Mouse (Mus musculus) 416B (cell line): ENCODE measurements around the gene Ccdc77.

ENCODE experiments used
- DNase-seq: peaks from one replicate; pipeline ENCODE4 v3.0.0; 2011; ENCODE audit warnings: low read depth

Ccdc77 gene

DNA sequence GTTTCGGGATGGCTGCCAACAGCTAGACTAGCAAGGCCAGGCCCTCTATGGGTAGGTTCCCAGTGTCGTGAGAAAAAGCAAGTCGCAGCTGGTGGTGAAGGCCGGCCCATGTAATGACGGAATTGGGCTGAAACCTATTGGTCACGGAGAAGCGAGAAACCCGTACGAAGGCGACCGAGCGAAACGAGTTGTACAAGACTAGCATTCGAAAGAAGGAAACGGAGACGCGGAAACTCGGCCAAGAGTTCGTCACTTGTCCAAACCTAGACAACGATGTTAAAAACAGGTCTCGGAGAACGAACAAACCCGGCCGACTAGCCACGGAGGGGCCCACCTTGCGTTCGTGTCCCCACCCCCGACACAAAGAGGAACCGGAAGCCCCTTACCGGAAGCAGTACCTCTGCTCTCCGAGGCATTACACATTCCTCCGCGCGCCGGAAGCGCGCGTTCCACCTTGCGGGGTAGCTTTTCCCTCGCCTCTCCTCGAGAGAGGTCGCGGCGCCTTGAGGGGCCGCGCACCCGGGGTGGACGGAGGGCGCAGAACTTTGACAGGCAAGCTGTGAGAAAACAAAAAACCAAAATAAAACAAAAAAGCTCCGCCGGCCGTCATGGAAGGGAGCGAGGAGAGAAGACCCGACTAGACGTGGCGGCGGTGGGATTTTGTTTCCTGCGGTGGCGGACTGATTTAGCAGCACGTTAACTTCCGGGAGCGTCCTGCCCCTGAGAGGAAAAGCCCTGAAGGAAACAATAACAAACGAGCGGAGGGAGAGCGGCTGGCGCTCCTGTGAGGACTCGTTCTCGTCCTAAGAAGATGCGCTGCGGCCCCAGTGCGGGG lies at the start of gene Ccdc77, which contains the start of gene Kdm5a:
Ccdc77 (minus strand) TSS at position 687 of the 835 bp plus-strand sequence.
Kdm5a (plus strand) TSS at position 437 of the 835 bp plus-strand sequence.
- DNase-seq: peak; percentile 98

GRCm38 (mm10) chr6:120403936-120404335 lies 39.8 kb upstream of the Ccdc77 start:
- DNase-seq: no peak

- no peak for DNase-seq
These were observed 31.6 kb upstream of the Ccdc77 start for GRCm38 (mm10) chr6:120395622-120396345.

GRCm38 (mm10) chr6:120392811-120393210 lies 28.6 kb upstream of the Ccdc77 start:
- no peak for DNase-seq

GRCm38 (mm10) chr6:120390054-120390453 lies 25.9 kb upstream of the Ccdc77 start:
- no peak for DNase-seq

- no peak for DNase-seq
These were observed 12.6 kb upstream of the Ccdc77 start for GRCm38 (mm10) chr6:120376736-120377135.

GRCm38 (mm10) chr6:120365051-120365450 lies 877 bp upstream of the Ccdc77 start:
- DNase-seq: peak; percentile 50

DNA sequence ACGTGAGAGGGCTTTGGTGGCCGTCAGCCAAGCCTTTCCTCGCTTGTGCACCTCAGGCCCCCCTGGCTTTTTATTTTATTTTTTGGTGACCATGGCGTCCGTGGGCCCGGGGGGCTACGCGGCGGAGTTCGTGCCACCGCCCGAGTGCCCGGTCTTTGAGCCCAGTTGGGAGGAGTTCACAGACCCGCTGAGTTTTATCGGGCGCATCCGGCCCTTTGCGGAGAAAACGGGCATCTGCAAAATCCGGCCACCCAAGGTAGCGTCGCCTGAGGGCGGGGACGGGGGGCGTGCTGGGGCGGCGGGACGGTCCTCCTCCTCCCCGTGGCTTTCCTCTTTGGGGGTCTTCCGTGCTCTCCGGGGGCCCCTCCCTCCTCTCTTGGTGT lies 340 bp upstream of the Ccdc77 start:
- no peak for DNase-seq

GRCm38 (mm10) chr6:120362774-120363687 lies 1.1 kb downstream of the Ccdc77 start:
- no peak for DNase-seq

GRCm38 (mm10) chr6:120362124-120362523 lies 2.0 kb downstream of the Ccdc77 start:
- no peak for DNase-seq

DNA sequence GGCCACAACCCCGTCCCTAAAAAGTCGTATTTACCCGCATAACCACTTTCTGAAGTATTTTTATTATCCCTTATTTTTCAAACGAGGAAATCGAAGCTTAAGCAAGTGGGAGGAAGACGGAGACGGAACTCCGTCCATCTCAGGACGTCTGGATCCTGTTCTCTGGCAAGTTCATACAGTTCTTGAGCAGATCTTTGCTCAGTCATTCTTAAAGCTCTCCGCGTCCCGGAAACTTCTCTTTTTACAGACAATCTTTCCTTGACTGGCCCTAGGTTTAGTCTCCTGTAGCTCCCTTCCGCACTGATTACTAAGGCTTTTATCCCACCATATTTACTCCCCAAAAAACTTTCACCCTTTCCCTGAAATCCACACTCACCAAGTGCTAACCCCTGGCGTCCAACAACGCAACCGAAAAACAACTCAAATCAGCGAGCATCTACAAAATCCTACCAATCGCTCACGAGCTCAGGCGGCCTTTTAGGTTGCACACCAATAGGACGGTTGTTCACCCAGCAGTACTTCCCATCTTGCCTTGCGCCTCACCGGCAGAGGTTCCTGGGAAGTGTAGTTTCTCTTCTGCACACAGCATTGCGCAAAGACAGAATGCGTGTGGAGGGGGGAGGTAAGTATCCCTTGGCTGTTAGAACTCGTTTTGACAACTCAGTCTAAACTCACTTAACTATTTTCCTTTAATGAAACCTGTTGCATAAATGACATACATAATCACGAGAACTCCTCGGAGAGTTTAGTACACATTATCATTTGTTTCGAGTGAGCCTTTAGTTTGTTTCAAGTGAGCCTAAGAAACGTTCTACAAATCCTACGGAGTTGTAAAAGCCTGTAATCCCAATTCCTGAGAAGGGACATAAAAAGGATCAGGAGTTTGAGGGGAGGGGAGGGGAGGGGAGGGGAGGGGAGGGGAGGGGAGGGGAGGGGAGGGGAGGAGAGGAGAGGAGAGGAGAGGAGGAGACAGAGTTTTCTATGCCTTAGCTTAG lies 6.9 kb downstream of the Ccdc77 start:
- peak; percentile 98 for DNase-seq

DNA sequence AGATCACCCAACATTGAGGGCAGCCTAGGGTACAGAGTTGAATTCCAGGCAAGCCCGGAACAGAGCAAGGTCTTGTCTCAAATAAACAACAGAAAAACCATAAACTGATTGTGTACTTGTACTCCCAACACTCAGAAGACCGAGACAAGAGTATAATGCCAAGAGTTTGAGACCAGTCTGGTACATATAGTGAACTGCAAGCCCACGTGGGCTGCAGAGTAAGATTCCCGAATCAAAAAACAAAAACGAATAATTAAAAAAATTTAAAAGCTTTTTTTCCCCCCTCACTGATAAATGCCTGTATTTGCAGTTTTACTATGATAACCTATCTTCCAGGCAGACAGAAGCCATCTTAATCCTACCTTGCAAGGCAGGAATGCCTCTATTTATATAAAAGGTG lies 7.7 kb downstream of the Ccdc77 start:
- no peak for DNase-seq

DNA sequence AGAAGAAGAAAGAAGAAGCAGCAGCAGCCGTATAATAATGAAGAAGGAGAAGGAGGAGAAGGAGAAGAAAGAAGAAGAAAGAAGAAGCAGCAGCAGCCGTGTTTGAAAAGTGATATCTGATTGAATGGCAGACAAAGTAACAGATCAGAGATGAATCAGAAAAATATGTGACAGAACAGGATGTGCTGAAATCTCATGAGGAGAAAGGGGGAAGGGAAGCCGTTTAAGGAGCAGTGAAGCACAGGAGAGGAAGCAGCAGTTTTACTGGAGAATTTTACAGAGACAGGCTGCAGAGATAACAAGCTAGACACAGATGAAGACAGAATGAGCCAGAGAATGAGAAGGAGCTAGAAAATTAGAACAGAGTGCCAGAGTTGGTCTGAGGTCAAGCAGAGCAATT lies 15.2 kb downstream of the Ccdc77 start:
- peak; percentile 53 for DNase-seq

- DNase-seq: no peak
These were observed 20.2 kb downstream of the Ccdc77 start for GRCm38 (mm10) chr6:120343992-120344391.

DNA sequence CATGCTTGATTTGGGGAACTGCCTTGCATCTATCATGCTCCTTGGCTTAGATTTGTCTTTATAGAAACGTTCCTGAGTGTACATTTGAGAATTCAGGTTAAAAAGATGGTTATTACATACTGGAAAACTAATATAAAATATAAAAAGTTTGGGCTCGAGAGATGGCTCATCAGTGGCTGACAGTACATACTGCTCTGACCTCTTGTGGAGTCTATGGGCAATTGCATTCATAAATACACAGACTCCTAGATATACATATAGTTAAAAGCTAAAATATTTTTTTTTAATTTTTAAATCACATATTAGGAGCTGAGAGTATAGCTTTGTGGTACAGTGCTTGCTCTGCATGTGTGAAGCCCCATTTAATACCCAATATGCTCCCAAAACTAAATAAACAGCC lies 31.8 kb downstream of the Ccdc77 start:
- peak; percentile 25 for DNase-seq

GRCm38 (mm10) chr6:120324295-120324927 lies 39.8 kb downstream of the Ccdc77 start:
- peak; percentile 87 for DNase-seq

DNA sequence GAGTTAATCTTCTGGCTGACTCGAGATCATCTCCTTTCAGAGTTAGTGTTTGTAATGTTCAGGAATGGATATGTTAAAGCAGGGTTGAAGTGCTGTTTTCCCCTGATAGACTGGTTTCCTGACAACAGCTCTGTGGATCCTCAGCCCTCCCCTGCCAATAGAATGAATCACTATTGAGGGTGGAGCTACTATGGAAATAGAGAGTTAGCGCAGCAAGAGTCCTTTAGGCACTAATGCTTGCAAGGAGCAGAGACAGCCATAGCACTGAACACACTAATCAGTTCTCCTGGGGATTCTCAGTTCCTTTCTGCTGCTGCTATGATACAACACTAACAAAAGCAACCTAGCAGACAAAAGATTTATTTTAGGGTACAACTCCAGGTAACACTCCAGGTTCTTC lies 43.8 kb downstream of the Ccdc77 start:
- no peak for DNase-seq

DNA sequence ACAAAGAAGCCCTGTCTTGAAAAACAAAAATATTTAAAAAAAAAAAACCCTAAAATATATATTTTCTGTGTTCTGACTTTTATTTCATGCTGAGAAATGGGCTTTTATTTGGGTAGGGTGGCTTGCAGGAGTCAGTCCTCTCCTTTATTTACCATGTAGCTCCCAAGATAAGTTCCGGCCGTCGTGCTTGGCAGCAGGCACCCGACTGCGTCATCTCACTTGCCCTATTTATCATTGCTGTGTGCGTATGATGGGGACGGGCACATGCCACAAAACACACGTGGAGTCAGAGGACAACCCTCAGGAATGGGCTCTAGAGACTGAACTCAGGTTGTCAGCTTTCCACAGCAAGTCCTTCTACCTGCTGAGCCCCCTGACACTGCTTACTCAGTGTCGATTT lies 45.0 kb downstream of the Ccdc77 start:
- DNase-seq: no peak

- DNase-seq: no peak
These were observed 45.8 kb downstream of the Ccdc77 start for GRCm38 (mm10) chr6:120318303-120318940.

DNA sequence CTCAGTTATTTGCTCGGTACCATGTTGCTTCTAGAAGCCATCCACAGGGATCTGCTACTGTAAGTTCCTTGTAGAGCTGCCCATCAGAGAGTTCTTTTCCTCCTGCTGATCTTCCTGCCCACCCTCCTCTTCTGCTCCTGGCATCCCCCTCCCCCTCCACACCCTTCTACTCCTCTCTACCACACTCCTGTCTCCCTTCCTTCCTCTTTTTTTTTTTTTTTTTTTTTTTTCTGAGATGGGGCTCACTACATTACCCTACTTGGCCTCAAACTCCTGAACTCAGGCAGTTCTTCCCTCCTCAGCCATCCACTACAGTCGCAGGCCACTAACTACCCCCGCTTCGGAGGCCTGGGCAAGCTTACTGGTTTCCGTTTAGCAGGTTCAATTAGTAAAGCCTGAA lies 51.7 kb downstream of the Ccdc77 start:
- peak; percentile 23 for DNase-seq
